Mouse (Mus musculus) thymus, postnatal 10 days (tissue): ENCODE data around the gene Them7.

Source experiments
- DNase-seq, 2 experiments: peaks; one replicate each; pipeline ENCODE4 v3.0.0; 2021; ENCODE audit warnings: low spot score in 2 of 2

The Them7 gene

DNA sequence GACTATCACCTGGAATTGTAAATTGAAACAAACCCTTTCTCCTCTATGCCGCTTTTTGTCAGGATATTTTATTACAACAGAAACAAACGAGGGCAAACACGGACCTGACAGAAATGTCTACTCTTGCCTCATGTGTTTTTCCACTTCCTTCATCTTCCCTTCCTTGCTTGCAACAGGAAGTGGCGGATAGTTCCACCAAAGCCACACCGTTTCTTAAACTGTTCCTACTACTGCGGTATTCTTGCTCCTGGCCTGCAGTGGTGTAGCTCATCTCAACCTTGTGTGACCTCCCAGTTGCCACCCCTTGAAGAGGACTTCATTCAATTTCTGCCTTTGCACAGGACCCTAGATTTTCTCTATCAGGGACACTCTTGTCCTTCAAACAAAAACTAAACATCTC is 81.8 kb downstream of the Them7 start:
- no peak for DNase-seq

DNA sequence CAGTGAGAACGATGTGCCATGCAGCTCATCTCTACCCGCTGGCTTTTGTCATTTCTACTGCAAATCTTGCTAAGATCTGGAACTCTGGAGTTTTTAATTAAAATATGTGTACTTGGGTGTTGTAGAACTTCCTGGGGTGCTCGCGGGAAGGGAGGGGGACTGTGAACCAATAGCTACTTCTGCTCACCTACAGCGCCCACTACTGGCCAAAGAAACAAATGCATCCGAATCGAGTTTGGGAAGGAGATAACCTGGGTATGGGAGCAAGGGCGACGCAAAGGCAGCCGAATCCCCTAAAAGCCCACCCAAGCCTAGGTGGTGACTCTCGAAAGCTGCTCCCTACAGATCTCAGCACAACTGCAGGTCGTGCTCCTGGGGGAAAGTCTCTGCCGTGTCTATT is 87.3 kb downstream of the Them7 start:
- no peak for DNase-seq

DNA sequence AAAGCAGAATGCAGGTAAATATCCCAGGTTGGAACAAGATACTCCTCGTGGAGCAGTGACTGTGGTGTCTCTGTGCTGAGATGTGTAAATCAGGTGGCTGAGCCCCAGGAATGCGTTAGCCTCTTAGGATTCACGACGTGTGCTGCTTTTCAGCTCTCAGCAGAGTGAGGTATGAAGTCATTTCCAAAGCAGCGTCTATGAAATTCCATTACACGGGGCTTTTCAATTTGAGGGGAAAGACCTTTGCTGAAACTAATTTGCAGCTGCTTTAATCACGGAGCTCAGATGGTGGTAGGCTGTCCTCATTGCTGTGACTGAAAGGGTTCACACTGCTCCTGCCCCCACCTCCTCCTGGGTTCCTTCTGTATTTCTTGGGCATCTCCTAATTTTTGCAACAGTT is 87.9 kb downstream of the Them7 start:
- DNase-seq = no peak

DNA sequence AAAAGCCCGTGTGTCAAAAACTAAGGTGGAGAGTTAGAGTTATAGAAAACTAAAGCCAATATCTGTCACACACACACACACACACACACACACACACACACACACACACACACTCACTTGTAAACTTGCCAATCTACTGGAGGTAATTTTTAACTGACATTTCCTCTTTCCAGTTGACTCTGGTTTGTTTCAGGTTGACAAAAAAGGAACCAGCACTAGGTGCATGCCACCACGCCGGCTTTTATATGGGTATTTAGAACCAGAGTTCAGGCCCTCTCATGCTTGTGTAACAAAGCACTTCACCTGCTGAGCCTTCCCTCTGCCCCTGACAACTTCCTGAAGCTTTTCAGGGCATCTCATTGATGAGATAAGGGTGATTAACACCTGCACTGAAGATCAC is 89.0 kb downstream of the Them7 start:
- DNase-seq = no peak

DNA sequence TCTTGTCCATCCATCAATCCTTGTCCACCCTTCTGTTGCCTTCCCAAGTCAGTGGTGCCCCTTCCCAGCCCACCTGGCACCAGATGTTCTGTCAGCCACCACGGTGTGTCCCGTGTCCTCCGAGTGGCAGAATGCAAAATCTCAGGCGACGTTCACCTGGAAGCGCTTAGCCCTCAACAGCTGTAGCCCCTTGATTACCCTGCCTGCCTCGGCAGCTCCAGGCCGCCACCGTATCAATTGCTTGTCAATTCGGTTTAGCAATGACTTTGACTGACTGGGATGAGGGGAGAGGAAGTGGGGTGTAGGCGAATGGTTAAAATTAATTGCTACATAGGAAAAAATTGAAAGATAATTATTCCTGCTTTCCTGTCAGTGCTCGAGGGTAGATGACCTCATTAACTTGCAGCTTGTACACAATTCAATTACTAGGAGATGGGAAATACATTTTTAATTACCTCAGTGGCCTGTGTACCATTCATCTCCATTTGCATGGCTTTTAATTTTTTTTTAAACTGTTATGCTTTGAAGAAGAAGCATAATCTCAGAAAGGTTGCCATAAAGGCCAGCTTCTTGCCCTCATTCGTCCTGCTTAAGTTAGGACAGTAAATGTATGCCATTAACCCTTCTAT is 93.5 kb downstream of the Them7 start:
- DNase-seq = no peak

DNA sequence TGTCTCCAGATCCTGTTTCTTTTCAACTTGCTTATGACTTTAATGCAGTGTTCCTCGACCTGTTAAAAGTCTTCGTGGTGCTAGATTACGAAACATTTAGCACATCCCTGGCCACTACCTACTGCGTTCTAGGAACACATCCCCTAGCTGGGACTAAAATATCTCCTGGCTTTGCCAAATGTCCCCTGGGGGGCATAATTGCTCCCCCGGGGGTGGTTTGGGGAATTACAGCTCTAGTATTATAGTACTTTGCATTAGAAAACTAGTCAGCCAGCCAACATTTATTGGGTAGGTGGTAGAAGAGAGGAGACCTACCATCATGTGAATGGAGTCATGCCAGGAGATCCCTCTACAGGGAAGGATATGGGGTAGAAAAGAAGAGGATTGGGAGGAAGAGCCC is 101.9 kb downstream of the Them7 start:
- DNase-seq = no peak

DNA sequence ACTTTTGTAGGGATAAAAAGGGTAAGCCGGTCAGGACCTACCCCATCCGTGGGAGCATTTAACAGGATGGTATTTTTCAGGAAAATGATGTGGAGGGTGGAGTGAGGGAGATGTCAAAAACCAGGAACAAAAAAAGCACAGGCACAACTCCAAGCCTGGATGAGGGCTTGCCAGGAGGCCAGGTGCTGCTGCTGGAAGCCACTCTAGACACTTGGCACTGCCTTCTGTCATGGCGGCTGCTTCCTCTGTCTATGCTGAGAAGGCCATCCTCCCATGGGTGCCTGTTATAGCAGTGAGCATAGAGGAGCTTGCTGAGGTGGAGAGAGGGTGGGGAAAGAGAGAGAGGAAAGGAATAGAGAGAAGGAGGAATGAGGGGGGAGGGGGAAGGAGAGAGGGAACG is 105.9 kb downstream of the Them7 start:
- DNase-seq = no peak

DNA sequence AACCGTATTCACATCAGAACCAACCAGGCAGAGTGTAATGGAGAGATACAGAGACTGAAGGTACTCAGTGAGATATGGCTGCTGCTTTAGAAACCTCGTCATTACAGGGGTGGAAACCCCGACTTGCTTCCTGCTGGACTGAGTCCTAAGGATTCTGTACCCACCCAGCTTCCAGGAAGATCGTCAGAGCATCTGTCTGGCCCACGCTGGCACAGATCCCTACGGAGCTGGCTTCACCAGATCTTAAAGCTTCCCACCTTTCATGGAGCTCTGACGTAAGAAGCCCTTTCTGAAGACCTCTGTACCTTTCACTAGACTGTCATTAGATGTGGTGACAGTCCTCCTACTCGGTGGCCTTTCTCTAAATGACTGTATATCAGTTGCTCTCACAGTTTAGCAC is 109.0 kb downstream of the Them7 start:
- DNase-seq = no peak

DNA sequence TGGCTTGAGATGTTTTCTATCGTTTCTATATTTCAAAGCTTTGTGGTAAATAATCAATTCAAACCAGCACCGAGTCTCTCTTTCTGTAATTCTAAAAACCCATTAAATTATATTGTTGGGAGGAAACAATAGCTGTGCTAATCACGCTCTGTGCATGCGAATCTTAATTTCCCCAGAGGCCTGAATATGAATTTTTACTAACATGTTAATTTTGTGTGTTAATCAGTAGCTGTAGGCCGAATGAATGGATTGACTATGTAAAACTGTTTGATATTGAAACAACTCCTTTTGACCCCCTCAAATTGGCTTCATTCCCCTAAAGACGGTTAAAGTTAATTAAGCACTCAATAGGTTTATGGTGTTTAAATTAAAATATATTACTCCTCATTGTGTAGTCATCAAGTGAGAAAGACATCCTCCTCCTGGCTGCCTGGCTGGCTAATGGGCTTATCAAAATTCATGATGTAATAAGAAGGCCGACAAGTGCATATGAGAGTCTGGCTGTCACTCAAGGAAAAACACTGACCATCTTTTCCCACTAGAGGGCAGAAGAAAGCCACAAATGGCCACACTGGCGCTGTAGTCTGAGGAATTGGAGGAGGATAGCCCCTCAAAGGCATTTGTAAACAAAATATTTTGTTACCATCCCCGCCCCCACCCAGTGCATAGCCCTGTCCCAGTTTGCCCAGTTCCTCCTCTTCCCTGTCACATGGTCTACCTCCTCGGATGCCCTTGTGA is 110.0 kb downstream of the Them7 start:
- peak in 1 of 2 experiments; percentile 42 for DNase-seq

DNA sequence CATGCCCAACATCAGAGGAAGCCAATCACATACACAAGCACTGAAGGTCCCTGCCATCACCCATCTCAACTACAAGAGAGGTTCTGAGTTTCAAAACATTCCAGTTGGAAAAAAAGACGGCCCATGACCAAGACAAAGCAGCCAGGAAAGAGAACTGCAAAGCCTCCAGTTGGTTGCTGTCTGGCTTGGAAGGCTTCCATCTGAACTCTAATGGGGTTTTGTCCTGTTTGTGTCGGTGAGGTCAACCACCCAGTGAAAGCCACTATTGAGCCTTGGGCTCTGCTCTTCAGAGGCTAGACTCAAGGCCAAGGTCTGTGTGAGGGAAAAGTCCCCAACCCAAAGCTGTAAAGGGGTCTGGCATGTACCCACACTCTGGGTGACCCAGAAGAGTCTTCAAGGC is 111.5 kb downstream of the Them7 start:
- DNase-seq = no peak

DNA sequence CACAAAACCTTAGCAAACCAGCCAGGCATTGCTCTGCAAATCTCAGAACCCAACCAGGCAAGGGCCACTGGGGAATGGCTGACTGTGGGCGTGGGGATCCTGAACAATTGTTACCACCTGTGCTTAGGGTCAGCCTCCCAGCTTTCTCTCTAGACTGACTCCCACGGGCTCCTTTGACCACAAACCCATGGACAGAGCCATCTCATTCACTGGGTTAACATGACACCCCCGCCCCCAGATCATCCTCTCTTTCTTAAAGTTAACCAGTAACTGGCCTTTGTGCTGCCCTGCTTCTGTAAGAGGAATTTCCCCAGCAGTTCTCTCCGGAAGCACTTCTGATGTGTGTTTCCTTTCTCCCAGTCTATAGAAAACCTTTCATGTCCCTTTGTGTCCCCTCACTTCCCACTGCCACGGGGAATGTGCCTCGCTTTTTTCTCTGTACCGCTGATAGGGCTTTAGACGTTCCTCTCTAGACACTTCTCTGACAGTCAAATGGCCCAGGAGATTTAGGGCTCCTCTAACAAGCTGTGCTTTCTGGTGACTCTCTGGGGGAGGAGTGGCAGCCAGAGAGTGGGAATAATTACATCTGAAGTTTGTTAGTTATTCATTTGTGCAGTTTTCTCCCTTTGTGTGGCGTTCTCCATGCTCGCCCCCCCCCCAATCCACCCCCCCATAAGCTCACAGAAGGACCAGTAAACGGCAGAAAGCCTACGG is 112.4 kb downstream of the Them7 start:
- DNase-seq = no peak

DNA sequence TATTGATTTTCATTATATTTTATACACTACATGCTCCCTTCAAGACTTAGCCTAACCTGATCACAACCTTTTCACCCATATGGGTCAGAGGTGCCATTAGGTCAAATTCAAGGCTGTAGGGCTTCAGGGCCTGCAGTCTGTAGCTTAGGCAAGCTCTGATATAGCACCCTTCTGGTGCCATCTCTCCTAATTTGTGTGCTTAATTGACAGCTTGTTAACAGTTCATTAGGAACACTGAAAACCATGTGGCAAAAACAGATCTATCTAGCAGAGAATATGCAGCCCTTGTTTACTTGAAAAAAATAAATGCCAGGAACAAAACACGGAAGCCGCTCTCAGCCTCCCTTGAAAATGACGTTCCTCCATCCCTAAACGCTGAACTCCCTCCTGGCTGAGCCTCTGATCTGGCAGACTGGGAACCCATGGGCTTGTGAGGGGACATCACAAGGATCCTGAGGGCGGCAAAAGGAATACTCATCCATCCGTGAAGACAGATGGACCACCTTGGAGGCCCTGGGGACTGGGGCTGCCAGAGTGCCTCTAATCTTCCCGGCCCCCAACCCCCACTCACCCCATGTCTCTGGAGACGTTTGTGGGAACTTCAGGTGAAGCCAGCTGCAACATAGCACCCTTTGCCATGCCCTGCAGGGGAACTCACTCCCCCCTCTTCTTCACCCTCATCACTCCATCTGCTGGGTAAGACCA is 113.2 kb downstream of the Them7 start:
- no peak for DNase-seq

DNA sequence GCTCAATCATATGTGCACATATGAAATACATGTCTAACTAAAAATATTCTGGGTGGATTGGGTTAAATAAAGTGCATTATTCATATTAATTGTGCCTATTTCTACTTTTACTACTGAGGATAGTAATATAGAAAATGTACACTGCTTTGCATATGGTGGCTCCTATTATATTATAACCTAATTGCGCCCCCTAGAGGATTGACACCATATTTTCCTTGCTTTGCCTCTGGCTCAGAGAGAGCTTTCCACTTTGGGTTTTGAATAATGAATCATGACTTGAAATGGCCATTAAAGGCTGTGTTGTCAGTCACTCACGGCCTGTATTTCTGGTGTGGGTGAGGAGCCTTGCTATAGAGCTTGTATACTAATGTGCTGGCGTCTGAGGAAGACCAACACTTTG is 115.9 kb downstream of the Them7 start:
- no peak for DNase-seq

DNA sequence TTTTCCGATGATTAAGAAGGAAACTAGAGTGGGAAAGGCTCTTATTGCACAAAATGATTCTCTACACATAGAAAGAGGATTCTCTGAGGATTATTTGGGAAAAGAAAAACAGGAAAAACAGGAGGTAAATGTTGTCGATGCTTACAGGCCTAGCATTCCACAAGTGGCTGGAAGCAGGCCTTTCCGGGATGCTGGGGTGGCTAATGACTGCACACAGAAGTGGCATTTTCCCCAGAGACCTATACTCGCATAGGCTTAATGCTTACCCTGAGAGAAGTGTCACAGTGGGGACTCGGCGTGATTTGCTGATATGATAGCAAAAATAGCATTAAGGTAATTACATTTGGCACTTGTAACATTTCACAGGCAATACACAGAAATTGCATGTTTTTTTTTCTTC is 124.8 kb downstream of the Them7 start:
- no peak for DNase-seq

DNA sequence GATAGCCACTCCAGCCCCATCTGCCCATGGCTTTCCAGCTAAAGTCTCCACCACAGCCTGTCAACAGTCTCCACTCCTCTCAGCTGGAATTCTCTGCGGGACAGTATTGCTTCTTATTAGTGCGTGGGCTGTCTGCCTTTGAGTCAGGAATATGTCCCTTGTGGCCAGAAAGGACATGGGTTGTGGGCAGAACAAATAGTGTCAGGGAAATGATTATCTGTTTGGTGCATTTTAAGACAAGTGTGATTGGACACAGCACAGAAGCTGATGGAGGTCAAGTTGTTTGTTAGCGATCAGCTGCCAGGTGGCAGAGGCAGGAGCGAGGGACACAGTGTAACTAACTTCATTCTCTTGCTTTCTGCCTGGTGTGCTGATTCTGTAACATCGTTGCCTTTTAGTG is 132.7 kb downstream of the Them7 start:
- DNase-seq = no peak

DNA sequence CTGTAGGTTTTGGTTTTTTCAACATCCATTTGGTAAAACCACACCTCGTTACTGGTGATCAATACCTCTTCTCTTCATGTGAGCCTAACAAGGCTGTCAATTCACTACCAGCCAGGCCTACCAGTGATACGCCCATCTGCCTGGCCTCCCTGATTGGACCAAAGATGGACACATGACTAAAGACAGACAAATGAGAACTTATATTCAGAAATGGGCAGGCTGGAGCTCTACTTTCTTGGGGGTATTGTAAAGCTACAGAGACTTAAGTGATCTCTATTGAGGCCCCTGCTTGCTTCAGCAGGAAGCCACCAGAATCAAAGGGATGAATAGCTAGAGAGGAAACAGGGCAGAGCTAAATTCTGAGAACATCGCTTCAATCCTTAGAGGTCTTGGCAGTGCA is 133.9 kb downstream of the Them7 start:
- DNase-seq = no peak

DNA sequence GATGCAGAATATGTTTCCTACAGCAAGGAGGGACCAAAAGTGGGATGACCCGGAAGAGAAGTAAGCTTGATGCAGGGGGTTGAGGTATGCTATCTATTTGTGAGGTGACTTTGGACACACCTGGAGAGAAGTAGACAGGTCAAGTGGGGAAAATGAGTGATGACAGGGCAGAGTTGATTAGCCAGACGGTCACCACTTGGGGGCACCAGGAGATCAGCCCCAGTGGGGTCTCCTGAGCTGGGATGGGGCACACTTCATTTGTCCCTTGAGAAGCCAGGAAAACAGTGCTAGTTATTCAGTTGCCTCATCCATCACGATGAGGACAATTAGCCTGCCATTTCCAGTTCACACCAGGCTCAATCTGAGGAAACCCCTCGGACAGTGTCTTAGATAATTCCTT is 143.5 kb downstream of the Them7 start:
- DNase-seq = no peak

DNA sequence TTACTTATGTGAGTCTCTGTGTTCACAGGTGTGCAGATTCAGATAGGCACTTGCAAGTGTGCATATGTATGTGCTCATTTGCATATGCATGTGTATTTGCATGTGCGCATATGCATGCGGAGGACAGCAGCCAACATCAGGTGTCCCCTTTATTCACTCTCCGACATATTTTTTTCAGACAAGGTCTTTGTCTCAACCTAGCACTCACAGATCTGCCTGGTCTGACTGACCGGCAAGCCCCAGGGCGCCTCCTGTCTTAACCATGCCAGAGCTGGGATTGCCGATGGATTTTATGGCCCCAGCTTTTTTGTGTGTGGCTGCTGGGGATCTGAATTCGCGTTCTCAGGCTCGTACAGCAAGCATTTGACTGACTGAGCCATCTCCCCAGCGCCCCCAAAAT is 146.1 kb downstream of the Them7 start:
- no peak for DNase-seq

DNA sequence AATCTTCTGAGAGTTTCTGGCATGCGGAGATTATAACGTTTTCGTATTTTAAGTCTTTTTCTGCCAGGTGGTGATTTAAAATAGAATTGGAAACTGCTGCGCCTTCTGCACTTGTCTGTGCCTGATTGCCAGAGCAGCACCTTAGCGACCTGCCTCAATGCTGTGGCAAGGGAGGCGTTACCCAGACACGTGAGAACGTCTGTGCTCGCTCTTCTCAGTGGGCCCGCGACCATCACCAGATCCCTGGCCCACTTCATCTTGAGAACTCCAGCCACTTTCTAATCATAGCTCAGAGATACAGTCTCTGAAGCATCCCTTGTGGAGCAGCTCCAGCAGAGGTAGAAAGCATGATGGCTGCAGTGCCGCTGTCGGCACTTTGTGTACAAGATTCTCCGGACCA is 146.6 kb downstream of the Them7 start:
- DNase-seq = no peak

DNA sequence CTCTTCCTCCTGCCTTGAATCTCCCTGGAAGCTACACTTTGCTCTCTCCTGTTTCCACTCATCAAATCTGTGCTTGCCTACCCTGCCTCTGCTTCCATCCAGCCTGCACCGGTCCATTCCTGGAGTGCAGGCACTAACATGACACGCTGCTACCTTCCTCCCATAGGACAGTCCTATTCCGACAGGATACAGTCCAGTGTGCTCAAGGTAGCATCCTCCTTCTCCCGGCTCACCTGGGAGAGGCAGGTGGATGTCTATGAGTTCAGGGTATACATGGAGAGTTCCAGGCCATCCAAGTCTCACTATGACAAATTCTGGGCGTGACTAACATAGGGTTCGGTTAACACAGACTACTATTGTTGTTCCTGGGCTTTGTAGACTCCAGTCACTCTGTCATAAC is 148.0 kb downstream of the Them7 start:
- no peak for DNase-seq

DNA sequence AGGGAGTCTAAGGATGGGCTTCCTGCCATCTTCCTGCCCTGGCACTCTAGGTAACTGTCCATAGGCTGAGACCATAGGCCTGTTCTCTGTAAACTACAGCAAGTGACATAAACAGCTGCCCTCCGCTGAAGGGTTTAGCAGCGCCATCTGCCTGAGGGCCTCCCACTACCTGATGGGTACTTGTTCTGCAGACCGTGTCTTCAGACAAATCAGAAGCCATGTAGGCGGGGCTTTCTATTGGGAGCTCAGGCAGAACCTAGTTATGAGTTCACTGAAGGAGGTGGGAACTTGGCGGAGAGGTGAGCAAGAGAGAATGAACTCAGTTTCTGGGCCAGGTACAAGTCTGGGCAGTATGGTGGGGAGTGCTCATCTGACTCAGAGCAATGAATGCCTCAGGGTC is 148.6 kb downstream of the Them7 start:
- no peak for DNase-seq

DNA sequence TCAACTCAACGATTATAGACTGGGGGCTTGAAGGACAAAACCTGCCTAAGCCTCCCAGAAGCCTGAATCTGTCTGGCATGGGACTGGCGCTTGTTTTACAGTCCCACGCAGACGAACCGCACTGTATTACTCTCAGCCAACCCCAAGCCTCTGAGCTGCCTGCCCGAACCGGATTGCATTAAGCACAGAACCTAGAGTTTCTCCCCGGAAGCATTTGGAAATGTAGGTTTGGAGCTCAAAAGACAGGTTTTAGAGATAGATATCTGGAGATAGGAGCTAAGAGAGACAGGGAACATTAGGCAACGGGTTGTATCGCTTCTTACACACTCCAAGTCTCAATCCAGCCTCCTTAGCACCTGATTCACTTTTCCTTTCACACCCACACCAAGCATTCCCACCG is 149.5 kb downstream of the Them7 start:
- DNase-seq = no peak

DNA sequence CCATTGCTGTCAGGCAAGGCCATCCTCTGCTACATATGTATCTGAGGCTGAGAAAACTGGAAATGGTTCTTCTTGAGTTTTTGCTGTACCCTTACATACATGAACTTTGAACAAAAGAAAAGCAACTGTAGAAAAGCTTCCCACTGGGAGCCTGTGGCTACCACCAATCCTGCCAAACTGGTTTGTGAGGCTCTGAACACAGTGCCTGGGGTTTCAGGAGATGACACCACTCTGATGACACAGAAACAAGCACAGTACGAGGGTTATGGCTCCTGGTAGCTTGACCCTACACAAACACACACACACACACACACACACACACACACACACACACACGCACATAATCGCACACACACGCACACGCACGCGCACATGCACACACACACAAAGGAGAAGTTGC is 151.1 kb downstream of the Them7 start:
- DNase-seq = no peak
